ENCODE assay signal across 21 mouse cellular contexts in genomic region chr5:16236608-16237007, GRCm38 (mm10).
DNase-seq lines count a peak whose midpoint lies in the region; ATAC-seq and TF ChIP-seq lines count a peak whose summit lies in the region.
"Had no signal": no experiment of that assay in that cellular context is flagged by ENCODE, and none has a peak within 500 bp of the region (broad histone marks: within the 10 kb centered on the region; RNA-seq: fewer than 3 reads in every experiment).

No protein-coding gene starts in this region.

- H3K9ac ChIP-seq in forebrain, embryonic 12.5 days = no peak overlapping the region
- no peak overlapping the region for H3K9ac ChIP-seq in forebrain, embryonic 11.5 days (ENCODE audit: low read length)
- no peak overlapping the region for H3K9ac ChIP-seq in midbrain, embryonic 13.5 days (replicated peaks)
- no peak overlapping the region for H3K9ac ChIP-seq in midbrain, embryonic 11.5 days (ENCODE audit: low read length)
- no peak overlapping the region for H3K9ac ChIP-seq in forebrain, embryonic 16.5 days (replicated peaks; ENCODE audit: low read depth, low read length)
- H3K9ac ChIP-seq in midbrain, postnatal 0 days (replicated peaks; ENCODE audit: low read length, poor library complexity, severe bottlenecking) = no peak overlapping the region
- H3K9ac ChIP-seq: embryonic facial prominence, embryonic 12.5 days; heart, embryonic 13.5 days; limb, embryonic 12.5 days; liver, embryonic 13.5 days; lung, embryonic 15.5 days had no signal

- no peaks in the 10 kb centered on the region for H3K27me3 ChIP-seq in forebrain, embryonic 12.5 days
- no peaks in the 10 kb centered on the region for H3K27me3 ChIP-seq in forebrain, embryonic 11.5 days (ENCODE audit: control insufficient read depth, insufficient read depth, low read length)
- no peaks in the 10 kb centered on the region for H3K27me3 ChIP-seq in midbrain, embryonic 13.5 days
- no peaks in the 10 kb centered on the region for H3K27me3 ChIP-seq in midbrain, embryonic 11.5 days (ENCODE audit: control insufficient read depth, insufficient read depth, low read length)
- no peaks in the 10 kb centered on the region for H3K27me3 ChIP-seq in forebrain, embryonic 16.5 days (replicated peaks; ENCODE audit: control insufficient read depth, insufficient read depth, low read length)
- H3K27me3 ChIP-seq in midbrain, postnatal 0 days (ENCODE audit: insufficient read depth, low read length) = no peaks in the 10 kb centered on the region
- H3K27me3 ChIP-seq: CH12.LX; embryonic facial prominence, embryonic 12.5 days; heart, embryonic 13.5 days; limb, embryonic 12.5 days; liver, embryonic 13.5 days; lung, embryonic 15.5 days had no signal

- H3K4me2 ChIP-seq in forebrain, embryonic 12.5 days = no peak overlapping the region
- H3K4me2 ChIP-seq in forebrain, embryonic 11.5 days (ENCODE audit: low read depth, low read length, severe bottlenecking) = no peak overlapping the region
- H3K4me2 ChIP-seq in midbrain, embryonic 13.5 days (replicated peaks) = no peak overlapping the region
- H3K4me2 ChIP-seq in midbrain, embryonic 11.5 days = no peak overlapping the region
- no peak overlapping the region for H3K4me2 ChIP-seq in forebrain, embryonic 16.5 days (ENCODE audit: low read length)
- no peak overlapping the region for H3K4me2 ChIP-seq in midbrain, postnatal 0 days (ENCODE audit: low read depth, low read length, poor library complexity, severe bottlenecking)
- H3K4me2 ChIP-seq: embryonic facial prominence, embryonic 12.5 days; heart, embryonic 13.5 days; limb, embryonic 12.5 days; liver, embryonic 13.5 days; lung, embryonic 15.5 days had no signal

- peak overlapping the region; percentile 78 for H3K27ac ChIP-seq in forebrain, embryonic 12.5 days
- no peak overlapping the region for H3K27ac ChIP-seq in forebrain, embryonic 11.5 days (ENCODE audit: low read depth, low read length)
- peak overlapping the region; percentile 80 for H3K27ac ChIP-seq in midbrain, embryonic 13.5 days
- no peak overlapping the region; the same call in 1 of the 2 replicates for H3K27ac ChIP-seq in midbrain, embryonic 11.5 days (ENCODE audit: low read depth, low read length)
- peak overlapping the region; percentile 82 for H3K27ac ChIP-seq in forebrain, embryonic 16.5 days (ENCODE audit: low read length)
- no peak overlapping the region for H3K27ac ChIP-seq in midbrain, postnatal 0 days (ENCODE audit: low read depth, low read length)
- H3K27ac ChIP-seq: embryonic facial prominence, embryonic 12.5 days; heart, embryonic 13.5 days; kidney, postnatal 0 days; left cerebral cortex, adult 2 months; limb, embryonic 12.5 days; liver, embryonic 13.5 days; lung, embryonic 15.5 days had no signal

- H3K4me1 ChIP-seq in forebrain, embryonic 12.5 days = peaks cover 22% of the 10 kb centered on the region
- peaks cover 3% of the 10 kb centered on the region; the same call in 1 of the 2 replicates for H3K4me1 ChIP-seq in forebrain, embryonic 11.5 days (replicated peaks; ENCODE audit: control insufficient read depth, insufficient read depth, low read length)
- peaks cover 47% of the 10 kb centered on the region for H3K4me1 ChIP-seq in midbrain, embryonic 13.5 days (replicated peaks)
- peaks cover 3% of the 10 kb centered on the region; the same call in 1 of the 2 replicates for H3K4me1 ChIP-seq in midbrain, embryonic 11.5 days (ENCODE audit: control insufficient read depth, insufficient read depth, low read length)
- peaks cover 23% of the 10 kb centered on the region for H3K4me1 ChIP-seq in forebrain, embryonic 16.5 days (replicated peaks; ENCODE audit: control insufficient read depth, insufficient read depth, low read length)
- H3K4me1 ChIP-seq in midbrain, postnatal 0 days (ENCODE audit: insufficient read depth, low read length) = peaks cover 4% of the 10 kb centered on the region; the same call in 1 of the 2 replicates
- H3K4me1 ChIP-seq: liver, embryonic 13.5 days had no signal

- no peaks in the 10 kb centered on the region for H3K9me3 ChIP-seq in forebrain, embryonic 12.5 days
- no peaks in the 10 kb centered on the region for H3K9me3 ChIP-seq in forebrain, embryonic 11.5 days (ENCODE audit: control insufficient read depth, low read length)
- no peaks in the 10 kb centered on the region for H3K9me3 ChIP-seq in midbrain, embryonic 13.5 days
- H3K9me3 ChIP-seq in midbrain, embryonic 11.5 days (ENCODE audit: control insufficient read depth, low read length) = no peaks in the 10 kb centered on the region
- no peaks in the 10 kb centered on the region for H3K9me3 ChIP-seq in forebrain, embryonic 16.5 days (ENCODE audit: control insufficient read depth, low read length)
- no peaks in the 10 kb centered on the region for H3K9me3 ChIP-seq in midbrain, postnatal 0 days (ENCODE audit: low read length)
- H3K9me3 ChIP-seq: embryonic facial prominence, embryonic 12.5 days; heart, embryonic 13.5 days; limb, embryonic 12.5 days; liver, embryonic 13.5 days; lung, embryonic 15.5 days had no signal

- ATAC-seq in forebrain, embryonic 12.5 days (ENCODE audit: low FRiP score) = no peak
- ATAC-seq in forebrain, embryonic 11.5 days (replicated peaks; ENCODE audit: low FRiP score) = no peak
- ATAC-seq in midbrain, embryonic 13.5 days = no peak
- ATAC-seq in midbrain, embryonic 11.5 days (ENCODE audit: low FRiP score) = no peak
- peak; percentile 70 for ATAC-seq in forebrain, embryonic 16.5 days
- no peak for ATAC-seq in midbrain, postnatal 0 days (ENCODE audit: low FRiP score)
- ATAC-seq in frontal cortex, adult (ENCODE audit: low TSS enrichment) = no peak
- ATAC-seq: intestine, postnatal 0 days had no signal

- no peaks in the 10 kb centered on the region for H3K36me3 ChIP-seq in forebrain, embryonic 12.5 days (replicated peaks)
- no peaks in the 10 kb centered on the region for H3K36me3 ChIP-seq in forebrain, embryonic 11.5 days (ENCODE audit: control insufficient read depth, insufficient read depth, low read length)
- H3K36me3 ChIP-seq in midbrain, embryonic 13.5 days = no peaks in the 10 kb centered on the region
- H3K36me3 ChIP-seq in midbrain, embryonic 11.5 days (ENCODE audit: control insufficient read depth, insufficient read depth, low read length) = no peaks in the 10 kb centered on the region
- no peaks in the 10 kb centered on the region for H3K36me3 ChIP-seq in forebrain, embryonic 16.5 days (ENCODE audit: control insufficient read depth, insufficient read depth)
- no peaks in the 10 kb centered on the region for H3K36me3 ChIP-seq in midbrain, postnatal 0 days (ENCODE audit: insufficient read depth, low read length)
- H3K36me3 ChIP-seq: embryonic facial prominence, embryonic 12.5 days; heart, embryonic 13.5 days; limb, embryonic 12.5 days; liver, embryonic 13.5 days; lung, embryonic 15.5 days had no signal

- no peak for DNase-seq in forebrain, embryonic 11.5 days (ENCODE audit: low spot score)
- DNase-seq in midbrain, embryonic 11.5 days (ENCODE audit: low spot score, missing footprints) = no peak
- peak; percentile 37 for DNase-seq in midbrain, postnatal 0 days (ENCODE audit: low spot score)
- no peak for DNase-seq in embryo, embryonic 10.5 days (ENCODE audit: low spot score)
- DNase-seq: adrenal gland, adult 2 months; cerebellum, adult 11 months; heart, postnatal 36 days; liver, embryonic 13.5 days; thymus, postnatal 25 days had no signal

- 76% methylated on average over 4 of the region's 4 CpGs for WGBS in forebrain, embryonic 12.5 days
- WGBS in forebrain, embryonic 11.5 days = 78% methylated on average over 4 of the region's 4 CpGs
- WGBS in midbrain, embryonic 13.5 days = 62% methylated on average over 4 of the region's 4 CpGs
- WGBS in midbrain, embryonic 11.5 days = 79% methylated on average over 4 of the region's 4 CpGs
- WGBS in forebrain, embryonic 16.5 days = 40% methylated on average over 4 of the region's 4 CpGs
- WGBS in midbrain, postnatal 0 days = 67% methylated on average over 4 of the region's 4 CpGs

- TF ChIP-seq CTCF in midbrain, postnatal 0 days (IDR thresholded peaks at IDR 0.05) = no peak

- H3K4me3 ChIP-seq in forebrain, embryonic 12.5 days (replicated peaks) = no peak overlapping the region
- H3K4me3 ChIP-seq in forebrain, embryonic 11.5 days (ENCODE audit: low read depth, low read length) = no peak overlapping the region
- no peak overlapping the region for H3K4me3 ChIP-seq in midbrain, embryonic 13.5 days (replicated peaks)
- no peak overlapping the region for H3K4me3 ChIP-seq in midbrain, embryonic 11.5 days (ENCODE audit: low read depth, low read length)
- H3K4me3 ChIP-seq in forebrain, embryonic 16.5 days (replicated peaks; ENCODE audit: low read length) = no peak overlapping the region
- H3K4me3 ChIP-seq in midbrain, postnatal 0 days (ENCODE audit: low read depth, low read length) = no peak overlapping the region
- H3K4me3 ChIP-seq: embryonic facial prominence, embryonic 12.5 days; heart, embryonic 13.5 days; left cerebral cortex, adult 2 months; limb, embryonic 12.5 days; liver, embryonic 13.5 days; lung, embryonic 15.5 days had no signal

Comparison
In these comparisons a context has a peak if more than half of its experiments do, and no peak if none do; other contexts are left out.
1. H3K27ac ChIP-seq: peak in forebrain, embryonic 12.5 days (single experiment), midbrain, embryonic 13.5 days (single experiment) and forebrain, embryonic 16.5 days (single experiment); none in forebrain, embryonic 11.5 days (single experiment), midbrain, embryonic 11.5 days (single experiment) and midbrain, postnatal 0 days (single experiment).